Mouse (Mus musculus) G1E-ER4 (cell line): ENCODE results near the gene Zfp827. TPM values are rescaled to one million over a fixed set of nuclear protein-coding genes. Genes with fewer than 3 reads are reported as not detected.

Source experiments
- GATA1 ChIP-seq: IDR thresholded peaks from one replicate; pipeline ENCODE4 v1.8.0; 2012; ENCODE audit warnings: low read length, inconsistent platforms
- polyA plus RNA-seq: library from polyadenylated mRNA; stranded (reverse); fragments of >175 nt; gene quantifications from 2 replicates; pipeline ENCODE4 v1.2.3, GENCODE M21; 2012

The Zfp827 gene
- polyA plus RNA-seq, 1 experiment: 2.2 TPM

DNA sequence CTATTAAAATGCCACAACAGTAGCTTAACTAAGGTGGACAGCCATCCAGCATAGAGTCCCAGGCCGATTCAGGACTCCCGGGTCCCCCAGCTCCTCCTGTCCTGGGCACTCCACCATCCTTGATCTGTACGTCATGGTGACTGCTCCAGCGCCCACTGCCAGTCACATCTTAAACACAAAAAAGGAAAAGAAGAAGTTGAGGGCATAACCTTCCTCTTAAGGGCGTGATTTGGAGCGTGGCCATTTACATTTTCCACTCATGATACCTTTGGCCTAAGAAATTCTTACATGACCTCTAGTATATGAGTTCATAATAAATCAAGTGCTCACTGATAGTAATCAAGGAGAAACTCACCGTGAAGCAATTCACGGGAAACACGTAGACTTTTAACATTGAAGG lies 131.2 kb downstream of the Zfp827 start:
- no peak for TF ChIP-seq GATA1

DNA sequence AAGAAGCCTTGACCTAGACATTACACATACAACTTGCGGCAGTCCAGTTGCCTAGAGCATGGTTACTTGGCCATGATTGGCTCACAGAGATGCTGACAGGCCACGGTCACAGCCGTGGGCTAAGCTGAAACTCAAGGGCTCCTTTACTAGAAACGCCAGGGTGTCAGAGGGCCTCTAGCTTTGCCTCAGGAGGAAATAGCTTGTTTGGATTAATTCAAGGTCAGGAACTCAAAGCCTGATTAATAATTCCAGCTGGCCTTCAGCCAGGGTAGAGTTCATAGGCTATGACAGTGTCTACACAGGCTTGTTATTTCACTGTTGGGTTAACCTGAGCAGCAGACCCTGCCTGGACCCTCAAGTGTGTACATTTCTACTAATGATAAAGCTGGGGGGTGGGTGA lies 132.1 kb downstream of the Zfp827 start:
- TF ChIP-seq GATA1: no peak

DNA sequence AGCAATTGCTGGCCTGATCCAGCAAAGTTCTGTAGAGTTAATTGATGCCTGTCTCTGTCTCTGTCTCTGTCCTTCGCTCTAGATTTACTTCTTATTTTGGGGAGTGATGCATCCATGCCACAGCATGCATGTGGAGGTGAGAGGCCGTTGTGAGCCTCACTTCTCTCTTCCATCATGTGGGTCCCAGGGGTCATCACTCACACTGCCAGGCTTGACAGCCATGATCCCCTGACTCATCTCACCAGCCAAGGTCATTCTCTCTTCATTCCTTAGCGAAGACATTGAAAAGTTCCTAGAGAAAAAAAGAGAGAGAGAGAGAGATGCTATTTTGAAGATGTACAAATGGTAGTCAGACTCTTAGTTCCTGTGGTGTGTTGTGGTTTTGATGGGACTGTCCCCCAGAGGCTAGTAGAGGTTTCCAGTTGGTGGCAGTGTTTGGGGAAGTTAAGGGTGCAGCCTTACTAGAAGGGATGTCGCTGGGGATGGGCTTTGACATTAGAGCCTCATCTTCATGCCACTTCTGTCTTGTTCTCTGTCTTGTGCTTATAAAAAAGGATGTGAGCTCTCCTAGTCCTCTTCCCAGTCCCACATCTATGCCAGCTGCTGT lies 133.0 kb downstream of the Zfp827 start:
- TF ChIP-seq GATA1: no peak

DNA sequence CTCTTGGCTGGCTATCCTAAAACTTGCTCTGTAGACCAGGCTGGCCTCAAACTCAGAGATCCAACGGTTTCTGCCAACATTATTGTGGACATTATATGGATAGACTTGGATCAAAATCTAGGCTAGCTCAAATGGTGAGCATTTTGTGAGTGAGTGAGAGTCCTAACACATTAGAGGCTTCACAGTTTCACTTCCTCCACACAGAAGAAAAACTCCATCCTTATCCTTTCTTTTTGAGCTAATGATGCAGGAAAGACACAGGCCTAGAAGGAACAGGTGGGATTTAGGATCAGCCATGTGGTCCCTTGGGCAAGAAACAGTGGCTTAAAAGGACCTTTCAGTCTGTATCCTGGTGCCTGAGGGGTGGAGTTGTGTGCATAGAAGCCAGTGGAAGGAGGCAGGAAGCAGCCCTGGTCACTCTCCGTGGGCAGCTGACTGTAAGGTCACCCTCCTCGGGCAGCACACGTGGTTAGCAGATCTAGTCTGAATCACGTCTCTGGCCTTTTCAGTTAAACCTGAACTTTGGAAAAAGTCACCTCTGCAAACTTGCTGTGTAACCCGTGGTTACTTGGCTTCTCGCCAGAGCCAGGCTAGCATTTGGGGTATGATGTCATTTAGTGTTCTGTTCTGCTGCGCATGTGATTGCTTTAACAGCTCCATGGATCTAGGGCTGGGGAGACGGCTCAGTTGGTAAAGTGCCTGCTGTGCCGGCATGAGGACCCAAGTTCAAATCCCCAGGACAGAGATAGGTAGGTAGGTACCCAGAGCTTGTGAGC lies 134.5 kb downstream of the Zfp827 start:
- no peak for TF ChIP-seq GATA1

DNA sequence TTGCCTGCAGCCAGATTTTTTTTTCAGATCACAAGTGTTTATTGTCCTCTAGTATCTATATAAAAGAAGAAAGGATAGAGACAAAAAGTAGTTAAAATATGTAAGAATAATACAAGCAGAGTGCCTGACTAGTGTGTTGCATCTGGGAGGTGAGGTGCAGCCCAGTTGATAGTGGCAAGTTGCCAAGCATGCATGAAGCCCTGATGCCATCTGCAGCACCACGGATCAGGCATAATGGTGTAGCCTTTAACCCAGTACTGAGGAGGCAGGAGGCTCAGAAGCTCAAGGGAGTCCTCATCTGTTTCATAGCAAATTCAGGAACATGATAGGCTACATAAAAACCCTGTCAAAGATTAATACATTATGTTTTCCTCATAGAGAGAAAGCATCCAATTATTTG lies 136.1 kb downstream of the Zfp827 start:
- TF ChIP-seq GATA1: no peak

DNA sequence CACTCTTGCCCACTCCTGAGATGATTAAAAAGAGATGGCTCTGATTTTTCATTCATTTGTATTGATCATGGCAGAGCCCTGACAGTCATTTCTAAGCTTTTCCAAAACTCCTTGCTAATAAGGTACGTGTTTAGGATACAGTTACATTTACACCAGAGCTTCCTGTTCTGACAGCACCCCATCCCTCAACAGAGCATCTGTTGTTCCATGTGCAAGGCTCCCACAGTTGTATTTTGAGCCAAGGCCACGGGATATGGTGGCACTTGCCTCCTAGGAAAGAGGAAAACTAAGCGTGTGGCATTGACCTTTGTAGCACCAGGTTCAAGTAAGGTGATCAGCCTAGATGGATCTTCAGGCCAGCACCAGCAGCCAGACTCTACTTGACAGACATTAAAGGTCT lies 137.0 kb downstream of the Zfp827 start:
- no peak for TF ChIP-seq GATA1

DNA sequence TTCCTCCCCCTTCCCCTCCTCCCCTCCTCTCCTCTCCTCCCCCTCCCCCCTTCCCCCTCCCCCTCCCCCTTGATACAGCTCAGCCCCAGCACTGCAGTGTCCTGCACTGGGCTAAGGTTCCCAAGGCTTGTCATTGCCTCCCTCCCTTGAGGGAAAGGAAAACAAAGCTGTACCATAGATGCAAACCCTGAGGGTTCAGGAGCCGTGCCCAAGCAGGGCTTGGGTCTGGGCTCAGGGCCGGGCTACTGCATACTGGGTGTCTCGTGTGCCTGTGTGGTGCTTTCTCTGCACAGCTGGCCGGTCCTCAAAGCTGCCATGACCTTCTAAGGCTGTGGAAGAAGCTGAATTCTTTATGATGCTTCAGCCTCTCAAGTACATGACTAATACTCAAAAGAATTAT lies 145.4 kb downstream of the Zfp827 start:
- TF ChIP-seq GATA1: no peak

DNA sequence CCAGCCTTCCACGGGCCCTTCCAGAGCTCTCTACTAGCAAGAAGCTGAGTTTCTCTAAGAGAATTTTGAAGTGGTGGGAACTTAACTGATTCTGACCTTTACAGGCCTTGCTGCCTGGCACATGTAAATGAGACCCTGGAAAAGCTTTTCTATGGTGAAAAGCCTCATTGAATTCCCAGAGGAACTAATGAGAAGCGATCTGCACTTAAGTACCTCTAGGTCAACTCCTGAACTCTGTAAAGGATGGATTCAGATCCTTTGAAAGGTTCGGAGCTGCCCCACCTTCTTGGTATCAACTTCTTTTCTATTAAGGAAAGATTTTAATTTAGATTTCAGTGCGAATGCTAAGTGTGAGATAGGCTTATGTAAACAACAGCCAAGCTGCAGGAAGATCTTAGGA lies 147.8 kb downstream of the Zfp827 start:
- TF ChIP-seq GATA1: no peak

DNA sequence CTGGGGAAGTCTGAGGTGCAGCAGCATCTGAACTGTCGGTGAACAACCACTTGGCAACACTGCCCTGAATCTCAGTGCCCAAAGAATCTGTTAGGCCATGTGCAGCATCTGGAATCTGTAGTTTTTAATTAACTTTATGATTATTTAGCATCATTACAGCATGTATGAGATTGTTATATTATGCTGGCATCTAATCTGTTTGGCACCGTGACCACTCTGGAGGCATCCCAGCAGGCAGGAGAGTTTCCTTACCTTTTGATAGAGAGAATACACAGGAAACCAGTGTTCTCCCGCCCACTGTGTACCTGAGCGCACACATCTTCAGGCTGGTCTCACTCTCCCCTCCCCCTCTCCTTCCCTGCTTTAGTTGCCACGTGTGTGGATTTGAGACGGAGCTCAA lies 151.4 kb downstream of the Zfp827 start:
- no peak for TF ChIP-seq GATA1

DNA sequence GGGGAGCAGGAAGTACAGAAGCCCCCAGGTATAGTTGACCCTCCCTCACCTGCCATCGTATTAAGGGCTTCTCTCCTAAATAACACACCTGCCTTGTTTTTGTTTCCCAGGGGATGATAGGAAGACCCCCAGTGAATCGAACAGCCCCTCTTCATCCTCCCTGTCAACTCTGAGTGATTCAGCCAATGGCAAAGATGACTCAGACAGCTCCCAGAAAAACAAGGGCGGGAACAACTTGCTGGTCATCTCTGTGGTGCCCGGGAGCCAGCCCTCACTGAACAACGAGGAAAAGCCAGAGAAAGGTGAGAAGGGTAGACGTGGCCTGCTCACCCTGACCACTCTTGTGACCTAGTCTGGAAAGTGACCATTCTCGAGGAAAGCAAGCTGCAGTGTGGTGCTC lies 157.3 kb downstream of the Zfp827 start:
- no peak for TF ChIP-seq GATA1

DNA sequence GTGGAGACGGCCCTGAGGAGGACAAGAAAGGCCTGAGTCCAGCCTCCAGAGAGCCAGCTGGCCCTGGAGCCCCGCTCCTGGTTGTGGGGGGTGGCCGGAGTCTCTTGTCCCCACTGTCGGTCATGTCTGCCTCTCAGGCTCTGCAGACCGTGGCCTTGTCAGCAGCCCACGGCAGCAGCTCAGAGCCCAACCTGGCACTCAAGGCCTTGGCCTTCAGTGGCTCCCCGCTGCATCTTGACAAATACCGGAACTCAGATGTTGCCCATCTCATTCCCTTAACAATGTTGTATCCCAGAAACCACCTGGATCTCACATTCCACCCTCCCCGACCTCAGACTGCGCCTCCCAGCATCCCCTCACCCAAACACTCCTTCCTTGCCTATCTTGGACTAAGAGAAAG lies 161.8 kb downstream of the Zfp827 start:
- no peak for TF ChIP-seq GATA1

DNA sequence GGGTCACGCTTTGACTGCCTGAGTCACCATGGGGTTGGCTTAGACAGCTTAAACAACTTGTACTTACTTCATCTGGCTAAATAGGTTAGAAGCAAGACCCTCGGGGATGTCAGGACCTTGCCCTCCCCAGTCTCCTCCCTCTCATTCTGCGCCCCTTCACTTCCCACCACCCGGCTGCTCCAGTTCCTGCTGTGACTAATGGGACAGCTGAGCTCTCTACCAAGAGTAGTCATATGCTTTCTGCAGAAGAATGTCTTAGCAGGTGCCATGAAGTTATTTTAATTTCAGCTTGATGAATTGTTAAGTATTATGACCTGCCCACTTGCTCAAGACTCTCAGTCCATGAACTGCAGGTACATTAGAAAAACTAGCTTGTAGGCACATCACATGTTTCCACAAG lies 168.2 kb downstream of the Zfp827 start:
- no peak for TF ChIP-seq GATA1

DNA sequence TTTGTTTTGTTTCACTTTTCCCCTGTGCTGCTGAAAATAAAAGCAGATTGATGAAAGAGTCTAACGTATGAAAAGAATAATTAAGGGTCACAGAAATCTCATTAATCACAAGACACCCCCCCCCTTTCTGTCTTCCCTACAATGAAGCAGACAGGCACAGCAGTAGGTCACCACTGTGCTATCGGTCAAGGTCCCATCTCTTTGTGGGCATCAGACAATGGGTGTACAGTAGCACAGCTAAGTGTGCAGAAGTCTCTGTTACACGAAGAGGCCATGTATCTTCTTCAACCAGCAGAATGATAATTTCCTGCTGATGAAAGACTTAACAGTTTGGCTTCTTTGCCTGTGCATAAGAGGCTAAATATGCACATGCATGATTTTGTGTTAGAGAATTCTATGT lies 170.4 kb downstream of the Zfp827 start:
- TF ChIP-seq GATA1: no peak

DNA sequence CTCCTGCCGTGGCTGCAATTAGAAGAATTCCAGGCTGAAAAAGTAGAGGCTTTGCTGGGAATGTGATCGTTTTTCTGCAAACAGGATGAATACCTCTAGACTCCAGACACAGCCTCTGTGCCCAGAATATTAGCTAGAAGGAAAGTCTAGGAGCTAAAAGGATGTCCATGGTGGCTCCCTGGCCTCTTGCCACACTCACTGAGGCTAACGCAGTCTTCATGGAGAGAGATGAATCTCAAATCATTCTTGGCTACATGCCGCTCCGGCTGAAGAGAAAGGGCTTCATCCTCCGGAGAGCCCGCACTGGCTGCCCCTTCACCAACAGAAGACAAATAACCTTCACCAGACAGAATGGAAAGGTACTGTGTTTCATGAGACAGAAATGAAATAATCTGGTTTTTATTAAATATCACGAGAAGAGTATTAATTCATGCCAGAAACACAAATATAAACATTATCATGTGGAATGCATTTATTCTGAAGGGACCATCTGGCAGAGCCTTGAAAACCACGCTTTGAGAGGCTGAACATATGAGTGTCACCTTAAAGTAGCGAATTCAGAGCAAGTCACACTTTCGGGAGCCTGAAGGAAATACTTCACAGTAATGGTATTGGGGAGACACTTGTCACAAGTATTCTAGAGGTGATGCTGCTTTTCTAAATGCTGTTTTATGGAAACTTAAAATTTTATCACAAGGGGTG lies 173.4 kb downstream of the Zfp827 start:
- TF ChIP-seq GATA1: no peak

DNA sequence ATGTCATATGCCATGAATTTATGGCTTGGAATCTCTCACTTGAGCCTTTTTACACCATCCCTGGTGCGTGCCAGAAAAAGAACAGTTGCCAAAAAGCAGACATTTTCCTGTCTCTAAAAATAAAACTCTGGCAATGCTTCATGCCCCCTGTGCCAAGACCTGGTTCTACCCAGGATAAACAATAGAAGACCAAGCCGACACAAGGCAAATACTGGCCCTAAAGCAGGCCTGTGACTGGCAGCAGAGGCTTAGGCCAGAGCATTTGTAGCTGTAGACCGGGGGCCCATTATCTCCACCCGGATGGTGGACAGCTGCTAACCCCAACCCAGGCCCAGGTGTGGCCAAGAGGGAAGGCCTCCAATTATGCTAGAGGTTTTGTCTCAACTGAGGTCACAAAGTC lies 178.7 kb downstream of the Zfp827 start:
- TF ChIP-seq GATA1: no peak

DNA sequence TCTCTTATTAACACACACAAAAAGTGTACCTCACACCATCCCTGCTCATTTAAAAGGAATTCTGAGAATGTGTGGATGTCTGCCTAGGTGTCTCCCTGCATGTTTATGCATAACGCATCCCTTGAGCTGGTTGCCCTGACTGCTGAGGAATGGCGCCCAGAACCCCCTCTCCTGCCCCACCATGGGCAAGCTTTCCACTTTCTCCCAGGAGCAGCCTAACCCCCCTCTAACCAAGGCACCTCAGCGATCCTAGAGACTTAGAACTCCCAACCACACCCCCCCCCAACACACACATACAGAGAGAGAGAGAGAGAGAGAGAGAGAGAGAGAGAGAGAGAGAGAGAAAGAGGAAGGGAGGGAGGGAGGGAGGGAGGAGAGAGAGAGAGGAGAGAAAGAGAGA lies 179.9 kb downstream of the Zfp827 start:
- no peak for TF ChIP-seq GATA1
